In the genomic region with DNA sequence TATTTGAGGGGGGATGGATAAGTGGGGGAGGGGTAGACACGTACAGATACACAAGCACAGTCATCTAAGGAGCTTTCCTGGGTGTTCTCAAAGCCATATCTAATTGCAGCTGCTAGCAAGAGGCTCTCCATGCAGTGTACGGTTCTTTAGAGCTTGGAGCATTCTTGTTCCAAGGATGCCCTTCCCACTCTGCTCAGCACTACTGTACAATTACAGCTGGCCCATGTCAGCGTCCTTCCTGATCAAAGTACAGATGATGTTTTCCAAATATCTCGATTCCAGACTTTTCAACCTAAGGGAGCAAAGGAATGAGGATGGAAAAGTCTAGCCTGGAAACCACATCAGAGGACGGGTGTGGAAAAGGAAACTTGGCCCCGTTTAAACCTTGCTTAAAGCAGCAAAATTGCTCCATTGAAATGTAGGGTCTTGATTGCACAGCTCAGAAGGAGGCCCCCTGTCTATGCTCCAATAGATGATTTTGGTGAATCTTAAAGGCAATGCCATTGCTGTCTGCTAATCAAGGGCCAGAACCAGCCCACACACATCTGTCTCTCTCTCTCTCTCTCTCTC, we compare ENCODE assay signal across 22 mouse cellular contexts. TPM values are rescaled to one million over a fixed set of nuclear protein-coding genes. Genes with fewer than 3 reads are reported as not detected.
DNase-seq lines count a peak whose midpoint lies in the region; ATAC-seq and TF ChIP-seq lines count a peak whose summit lies in the region.
"Had no signal": no experiment of that assay in that cellular context is flagged by ENCODE, and none has a peak within 500 bp of the region (broad histone marks: within the 10 kb centered on the region; RNA-seq: fewer than 3 reads in every experiment).

No protein-coding gene starts in this region.

- no peak overlapping the region for H3K4me2 ChIP-seq in kidney, postnatal 0 days (ENCODE audit: low read length)
- no peak overlapping the region for H3K4me2 ChIP-seq in lung, embryonic 15.5 days
- H3K4me2 ChIP-seq in embryonic facial prominence, embryonic 15.5 days (replicated peaks) = no peak overlapping the region
- H3K4me2 ChIP-seq: forebrain, embryonic 12.5 days; liver, embryonic 11.5 days had no signal

- ATAC-seq in kidney, postnatal 0 days (replicated peaks; ENCODE audit: low FRiP score, low read depth) = no peak
- peak; percentile 72; the same call in 1 of the 2 replicates for ATAC-seq in lung, embryonic 15.5 days (ENCODE audit: borderline replicate concordance, extremely low read depth, low FRiP score, low TSS enrichment)
- peak; percentile 78 for ATAC-seq in embryonic facial prominence, embryonic 15.5 days (ENCODE audit: insufficient number of reproducible peaks, low FRiP score, low TSS enrichment, low read depth)
- ATAC-seq: activated CD4-positive, CD25-positive, alpha-beta regulatory T cell, adult 4 months; hindbrain, postnatal 0 days; intestine, postnatal 0 days had no signal

- no peak overlapping the region for H3K9ac ChIP-seq in kidney, postnatal 0 days (ENCODE audit: low read depth, low read length)
- no peak overlapping the region for H3K9ac ChIP-seq in lung, embryonic 15.5 days
- no peak overlapping the region for H3K9ac ChIP-seq in embryonic facial prominence, embryonic 15.5 days
- H3K9ac ChIP-seq: forebrain, embryonic 12.5 days had no signal

- H3K4me3 ChIP-seq in kidney, postnatal 0 days (replicated peaks; ENCODE audit: low read depth, low read length) = no peak overlapping the region
- H3K4me3 ChIP-seq in lung, embryonic 15.5 days = no peak overlapping the region
- H3K4me3 ChIP-seq in embryonic facial prominence, embryonic 15.5 days (replicated peaks) = no peak overlapping the region
- H3K4me3 ChIP-seq: forebrain, embryonic 12.5 days; hindbrain, embryonic 10.5 days; midbrain, embryonic 10.5 days had no signal

- no peaks in the 10 kb centered on the region for H3K36me3 ChIP-seq in kidney, postnatal 0 days (ENCODE audit: insufficient read depth, low read length)
- H3K36me3 ChIP-seq in lung, embryonic 15.5 days = no peaks in the 10 kb centered on the region
- H3K36me3 ChIP-seq in embryonic facial prominence, embryonic 15.5 days = no peaks in the 10 kb centered on the region
- H3K36me3 ChIP-seq: forebrain, embryonic 12.5 days; G1E; hindbrain, embryonic 10.5 days; midbrain, embryonic 10.5 days had no signal

- DNase-seq in heart, adult 11 months = peak; percentile 81
- no peak for DNase-seq in heart, postnatal 36 days
- peak; percentile 67 for DNase-seq in kidney, postnatal 0 days (ENCODE audit: low spot score)
- no peak for DNase-seq in kidney, adult 9 months
- DNase-seq in lung, postnatal 4 days = no peak
- no peak for DNase-seq in cerebellum, postnatal 36 days
- DNase-seq: adrenal gland, postnatal 14 days; cerebellum, adult 11 months; cerebellum, postnatal 10 days; gastrocnemius, postnatal 10 days; right cerebral cortex, postnatal 25 days had no signal

- intact Hi-C loops in heart, postnatal 36 days (cut with DNase I) = no loop called here

- H3K27me3 ChIP-seq in kidney, postnatal 0 days (ENCODE audit: insufficient read depth, low read length) = no peaks in the 10 kb centered on the region
- no peaks in the 10 kb centered on the region for H3K27me3 ChIP-seq in lung, embryonic 15.5 days
- no peaks in the 10 kb centered on the region for H3K27me3 ChIP-seq in embryonic facial prominence, embryonic 15.5 days
- H3K27me3 ChIP-seq: forebrain, embryonic 12.5 days had no signal

- H3K27ac ChIP-seq in kidney, postnatal 0 days = no peak overlapping the region
- H3K27ac ChIP-seq in lung, embryonic 15.5 days = no peak overlapping the region
- peak overlapping the region; percentile 60 for H3K27ac ChIP-seq in embryonic facial prominence, embryonic 15.5 days (replicated peaks)
- H3K27ac ChIP-seq: forebrain, embryonic 12.5 days; hindbrain, embryonic 10.5 days; hindbrain, postnatal 0 days; macrophage; midbrain, embryonic 10.5 days had no signal

- peaks cover 6% of the 10 kb centered on the region for H3K4me1 ChIP-seq in kidney, postnatal 0 days (replicated peaks; ENCODE audit: insufficient read depth, low read length)
- H3K4me1 ChIP-seq in lung, embryonic 15.5 days = peaks cover 10% of the 10 kb centered on the region
- peaks cover 34% of the 10 kb centered on the region for H3K4me1 ChIP-seq in embryonic facial prominence, embryonic 15.5 days

- no peaks in the 10 kb centered on the region for H3K9me3 ChIP-seq in kidney, postnatal 0 days (replicated peaks; ENCODE audit: low read length)
- H3K9me3 ChIP-seq in lung, embryonic 15.5 days = no peaks in the 10 kb centered on the region
- no peaks in the 10 kb centered on the region for H3K9me3 ChIP-seq in embryonic facial prominence, embryonic 15.5 days (replicated peaks)
- H3K9me3 ChIP-seq: forebrain, embryonic 12.5 days; G1E; hindbrain, embryonic 10.5 days; midbrain, embryonic 10.5 days had no signal

- 52% methylated on average over 6 of the region's 6 CpGs for WGBS in kidney, postnatal 0 days
- WGBS in lung, embryonic 15.5 days = 45% methylated on average over 6 of the region's 6 CpGs
- 20% methylated on average over 6 of the region's 6 CpGs for WGBS in embryonic facial prominence, embryonic 15.5 days

- no peak for TF ChIP-seq CTCF in kidney, postnatal 0 days (IDR thresholded peaks at IDR 0.05; ENCODE audit: low read depth)

RNA-seq across cellular contexts. Expression of gene Spats2l, which starts 46.6 kb away (rescaled TPM):
- 1 to 10 TPM; 6.1 to 9.5 TPM for total RNA-seq in heart, postnatal 36 days (2021)
- 69.5 and 70.6 TPM in 2 replicates for polyA plus RNA-seq in kidney, postnatal 0 days (2015; fragmentation: Nextera tagmentation; extraction: Ambion mirVana)
- polyA plus RNA-seq in lung, embryonic 15.5 days (2015; fragmentation: Nextera tagmentation; extraction: Ambion mirVana) = 73.7 and 79.6 TPM in 2 replicates
- polyA plus RNA-seq in embryonic facial prominence, embryonic 15.5 days (2015; fragmentation: Nextera tagmentation; extraction: Ambion mirVana) = 156 and 157 TPM in 2 replicates
- polyA plus RNA-seq: G1E, macrophage had no signal

Comparison
In these comparisons a context has a peak if more than half of its experiments do, and no peak if none do; other contexts are left out.
1. DNase-seq: peak in heart, adult 11 months (single experiment) and kidney, postnatal 0 days (single experiment); none in heart, postnatal 36 days (0 of 2), kidney, adult 9 months (single experiment), lung, postnatal 4 days (0 of 2) and cerebellum, postnatal 36 days (0 of 2).